Mouse (Mus musculus): ENCODE measurements around the gene Slc28a2. TPM values are rescaled to one million over a fixed set of nuclear protein-coding genes. Genes with fewer than 3 reads are reported as not detected.
"Not testable (repeated sequence)": the region's sequence is repeated elsewhere in the genome, so short reads cannot be mapped to it uniquely, and the experiment has no call there.

The Slc28a2 gene
- polyA plus RNA-seq (2012; rRNA removed), result 9.3 and 13.3 TPM in 2 replicates

DNA sequence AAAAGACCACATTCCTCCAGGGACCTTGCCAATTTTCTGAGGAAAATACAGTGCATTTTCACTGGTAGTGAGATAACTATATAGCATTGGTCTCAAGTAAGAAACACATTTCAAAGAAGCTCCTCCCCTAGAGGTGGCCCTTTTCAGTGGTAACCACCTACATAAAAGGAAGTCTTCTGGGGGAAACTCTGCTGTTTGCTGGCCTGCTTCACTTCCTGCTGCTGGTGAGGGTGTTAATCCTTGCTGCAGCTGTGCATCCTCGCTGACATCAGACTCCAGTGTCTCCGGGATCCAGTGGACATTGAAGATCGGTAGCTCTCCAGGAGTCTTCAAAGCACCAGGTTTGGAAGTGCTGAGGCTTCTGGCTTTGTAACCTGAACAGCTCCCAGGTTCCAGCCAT is at the start of gene Slc28a2:
TSS of gene Slc28a2 (plus strand) at position 278 of the 400 bp plus-strand sequence.
- not testable (repeated sequence) for DNase-seq (ENCODE audit: low read depth)

DNA sequence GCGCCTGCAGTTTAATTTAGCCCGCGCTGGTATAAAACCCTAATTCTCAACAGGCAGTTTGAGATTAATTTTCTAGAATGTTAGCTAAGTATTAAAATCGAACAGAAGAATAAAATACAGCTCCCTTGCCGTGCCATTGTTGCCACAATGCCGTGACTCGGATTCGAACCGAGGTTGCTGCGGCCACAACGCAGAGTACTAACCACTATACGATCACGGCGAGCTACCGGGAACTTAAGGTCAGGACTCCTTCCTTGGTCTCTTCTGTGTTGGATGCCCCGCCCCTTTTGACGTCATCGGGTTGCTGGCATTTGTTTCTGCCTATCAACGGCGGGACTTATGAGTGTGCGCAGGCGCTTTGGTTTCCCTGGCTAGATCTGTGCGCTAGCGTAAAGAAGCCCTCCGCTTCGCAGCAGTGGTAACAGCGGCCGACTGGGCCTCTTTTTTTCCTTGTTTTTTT is 49.0 kb upstream of the Slc28a2 start:
- no peak for DNase-seq (ENCODE audit: low read depth)

DNA sequence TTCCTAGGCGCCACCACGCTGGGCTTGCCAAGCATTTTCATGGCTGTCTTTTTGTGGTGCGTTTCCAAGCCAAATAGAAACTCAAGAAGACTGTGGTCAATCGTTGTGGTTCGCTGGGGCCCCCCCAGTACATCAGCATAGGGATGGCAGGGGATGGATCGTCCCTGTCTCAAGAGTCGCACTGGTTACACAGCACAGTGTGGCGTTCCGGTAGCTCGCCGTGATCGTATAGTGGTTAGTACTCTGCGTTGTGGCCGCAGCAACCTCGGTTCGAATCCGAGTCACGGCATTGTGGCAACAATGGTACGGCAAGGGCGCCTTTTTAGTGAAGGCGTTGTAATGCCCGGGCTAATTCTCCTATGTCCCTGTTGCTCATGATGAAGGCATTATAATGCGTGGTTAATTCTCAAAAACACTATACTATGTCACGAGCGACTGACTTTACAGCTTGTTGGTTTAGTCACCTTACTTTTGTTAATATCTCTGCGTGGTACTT is 48.5 kb upstream of the Slc28a2 start:
- no peak for DNase-seq (ENCODE audit: low read depth)

DNA sequence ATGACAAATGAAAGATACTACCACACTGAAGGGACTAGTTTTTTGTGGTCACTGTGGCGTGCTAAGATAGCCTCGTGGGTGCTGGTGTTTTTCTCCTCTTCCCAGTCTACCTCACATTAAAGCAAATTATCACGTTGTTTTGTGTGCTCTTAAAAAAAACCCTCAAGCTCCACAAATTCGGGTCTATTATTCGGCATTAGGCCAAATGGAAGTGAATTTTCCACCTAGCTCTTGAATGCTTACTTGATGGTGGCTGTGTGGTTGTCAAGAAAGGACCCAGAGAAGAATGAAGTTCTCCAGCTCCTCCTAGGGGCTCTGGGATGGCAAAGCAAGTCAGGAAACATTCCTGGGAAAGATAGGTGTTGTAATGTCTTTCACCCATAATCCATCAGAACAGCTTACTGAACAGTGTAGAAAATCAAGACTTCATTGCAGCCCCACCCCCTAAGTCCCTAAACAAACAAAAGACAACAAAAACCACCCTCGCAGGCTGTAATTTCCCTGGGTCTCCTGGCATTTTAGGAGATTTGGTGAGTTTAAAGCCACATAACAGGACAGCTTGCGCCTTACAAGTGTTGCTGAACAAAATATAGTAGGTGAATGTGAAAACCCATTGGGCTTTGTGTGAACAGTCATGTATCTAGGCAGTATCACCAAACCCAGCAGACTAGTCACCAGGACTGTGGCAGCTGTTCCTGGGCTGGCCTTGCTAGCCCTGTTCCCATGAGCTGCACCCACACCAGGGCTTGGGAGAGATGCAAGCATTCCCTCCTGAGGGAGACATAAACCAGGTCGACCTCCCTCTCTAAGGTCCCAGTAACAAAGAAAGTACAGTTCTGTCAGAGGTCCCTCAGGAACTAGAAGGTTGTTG is 47.6 kb upstream of the Slc28a2 start:
- no peak for DNase-seq (ENCODE audit: low read depth)

DNA sequence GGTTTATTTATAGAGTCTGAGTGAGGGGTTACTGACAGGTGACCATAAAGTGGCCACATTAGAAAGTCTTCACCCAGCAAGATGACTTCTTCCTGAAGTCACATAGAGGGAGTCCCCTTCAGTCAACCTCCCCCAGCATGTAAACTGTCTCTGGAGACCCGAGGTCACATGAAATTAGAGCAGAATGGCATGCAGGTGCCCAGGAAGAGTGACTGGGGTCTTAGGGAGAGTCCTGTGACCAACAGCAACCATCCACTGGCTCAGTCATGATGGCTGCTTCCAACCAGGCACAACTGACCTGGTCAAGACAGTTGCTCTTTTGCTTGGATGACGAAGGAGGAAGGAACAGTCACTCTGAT is 47.0 kb upstream of the Slc28a2 start:
- DNase-seq (ENCODE audit: low read depth), result no peak

DNA sequence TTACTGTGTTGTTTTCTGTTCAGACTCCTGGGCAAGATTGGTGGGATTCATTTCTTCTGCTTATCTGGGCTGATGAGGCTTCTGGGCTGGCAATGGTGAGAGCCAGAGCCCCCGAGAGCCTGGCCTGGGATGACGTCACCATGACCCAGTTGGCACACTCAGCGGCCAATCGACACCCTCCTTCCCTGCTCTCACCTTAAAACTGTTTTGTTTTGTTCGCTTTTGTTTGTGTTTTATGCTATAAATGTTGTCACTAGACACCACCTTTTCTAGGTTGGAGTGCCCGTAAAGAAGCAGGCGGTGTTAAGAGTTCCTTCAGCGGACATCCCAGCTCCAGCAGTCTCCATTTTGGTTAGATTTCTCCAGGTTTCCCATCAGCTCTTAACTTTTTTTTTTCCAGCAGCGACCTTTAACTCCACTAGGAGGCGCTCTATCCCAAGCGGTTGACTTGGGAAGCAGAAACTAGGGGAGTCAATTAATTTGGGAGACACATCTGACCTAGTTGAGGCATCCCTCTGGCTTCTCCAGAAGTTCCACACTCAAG is 45.4 kb upstream of the Slc28a2 start:
- DNase-seq (ENCODE audit: low read depth), result no peak

DNA sequence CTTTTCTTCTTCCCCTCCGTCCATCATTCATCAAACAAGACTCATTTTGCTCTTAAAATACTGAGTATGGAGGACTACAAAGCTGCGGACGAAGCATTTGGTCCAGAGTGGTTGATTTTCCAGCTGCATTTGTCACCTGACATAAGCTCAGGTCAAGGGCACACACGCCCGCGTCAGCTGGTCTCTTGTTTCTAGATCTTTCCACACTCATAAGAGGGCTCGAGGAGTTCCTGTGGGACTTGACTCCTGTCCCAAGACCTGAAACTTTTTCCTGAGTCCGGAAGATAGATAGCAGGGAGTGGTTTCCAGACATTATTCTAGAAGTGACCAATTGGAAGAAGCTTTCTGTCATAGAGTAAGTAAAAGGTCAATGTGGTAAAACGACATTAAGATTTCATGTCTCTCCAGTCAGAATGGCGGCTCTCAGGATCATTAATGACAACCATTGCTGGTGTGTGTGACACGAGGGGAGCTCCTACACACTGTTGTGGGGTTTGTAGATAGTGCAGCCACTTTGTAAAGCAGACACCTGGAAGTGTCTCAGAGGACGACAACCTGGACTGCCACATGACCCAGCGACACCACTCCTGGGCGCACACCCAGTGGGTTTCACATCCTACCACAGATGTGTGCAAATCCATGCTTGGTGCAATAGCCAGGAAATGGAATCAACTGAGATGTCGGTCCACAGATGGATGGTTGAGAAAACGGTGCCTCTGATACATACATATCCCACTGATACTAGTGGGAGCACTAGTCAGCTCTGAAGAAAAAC is 44.8 kb upstream of the Slc28a2 start:
- DNase-seq (ENCODE audit: low read depth), result no peak

DNA sequence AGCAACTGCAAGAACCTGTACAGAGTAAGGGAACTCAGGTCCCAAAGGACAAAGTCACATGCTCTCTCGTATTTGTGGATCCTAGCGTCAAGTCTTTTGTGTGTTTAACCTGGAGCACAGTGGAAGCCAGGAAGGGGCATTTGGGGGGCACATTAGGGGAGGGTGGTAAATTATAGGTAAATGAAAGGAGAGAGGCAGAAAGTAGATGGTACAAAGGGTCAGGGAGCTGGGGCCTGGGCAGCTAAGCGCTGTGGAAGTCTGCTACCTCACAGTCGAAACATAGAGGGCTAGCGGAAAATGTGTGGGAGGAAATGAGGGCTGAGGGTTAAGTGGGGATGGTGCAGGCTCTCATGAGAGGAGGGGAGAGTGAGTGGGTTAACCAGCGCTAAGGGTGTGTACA is 44.2 kb upstream of the Slc28a2 start:
- no peak for DNase-seq (ENCODE audit: low read depth)

DNA sequence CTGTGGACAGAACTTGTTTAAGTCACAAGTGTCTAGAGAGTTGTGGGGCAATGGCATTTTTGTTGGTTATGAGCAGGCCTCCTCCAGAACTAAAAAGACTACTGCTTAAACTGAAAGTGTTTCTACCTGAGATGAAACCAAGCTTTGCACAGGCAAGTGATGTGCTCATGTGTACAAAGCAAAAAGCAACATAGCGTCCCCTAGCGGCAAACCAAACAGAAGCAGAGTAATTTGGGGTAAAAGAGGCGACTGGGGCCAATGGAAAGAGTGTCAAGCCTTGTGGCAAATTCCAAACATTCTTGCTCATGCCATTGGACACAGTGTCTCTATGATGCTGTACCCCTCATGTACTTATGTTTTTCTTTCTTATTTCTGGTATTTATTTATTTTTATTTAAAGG is 41.2 kb upstream of the Slc28a2 start:
- DNase-seq (ENCODE audit: low read depth), result no peak

DNA sequence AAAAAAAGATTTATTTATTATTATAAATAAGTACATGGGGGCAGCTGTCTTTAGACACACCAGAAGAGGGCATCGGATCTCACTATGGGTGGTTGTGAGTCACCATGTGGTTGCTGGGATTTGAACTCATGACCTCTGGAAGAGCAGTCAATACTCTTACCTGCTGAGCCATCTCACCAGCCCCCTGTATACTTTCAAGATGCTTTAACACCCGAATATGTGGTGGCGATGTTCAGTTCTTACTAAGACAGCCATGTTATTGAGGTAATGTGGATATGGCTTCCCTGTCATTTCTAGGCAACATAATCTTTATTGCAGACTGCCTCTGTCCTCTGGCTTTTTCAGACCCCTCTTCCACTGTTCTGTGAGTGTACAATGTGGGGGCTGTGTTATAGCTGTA is 39.1 kb upstream of the Slc28a2 start:
- DNase-seq (ENCODE audit: low read depth), result not testable (repeated sequence)

DNA sequence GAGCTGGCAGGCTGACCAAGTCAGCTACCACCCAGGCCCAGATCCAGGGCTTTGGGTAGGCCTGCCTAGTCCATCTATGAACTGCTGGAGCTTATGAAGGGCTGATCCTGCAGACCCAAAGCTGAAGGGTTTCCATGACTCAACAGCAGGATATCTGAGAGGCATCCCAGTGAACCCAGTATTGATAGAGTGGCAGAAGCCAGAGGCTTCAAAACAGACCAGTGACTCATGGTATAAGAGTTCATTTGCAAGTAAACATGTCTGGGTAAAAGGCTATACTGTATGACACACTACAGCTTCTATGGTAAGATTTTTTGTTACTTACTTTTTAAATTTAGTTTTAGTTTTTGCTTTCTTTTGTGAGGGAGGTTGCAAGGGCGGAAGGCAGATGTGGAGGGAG is 30.1 kb upstream of the Slc28a2 start:
- no peak for DNase-seq (ENCODE audit: low read depth)

DNA sequence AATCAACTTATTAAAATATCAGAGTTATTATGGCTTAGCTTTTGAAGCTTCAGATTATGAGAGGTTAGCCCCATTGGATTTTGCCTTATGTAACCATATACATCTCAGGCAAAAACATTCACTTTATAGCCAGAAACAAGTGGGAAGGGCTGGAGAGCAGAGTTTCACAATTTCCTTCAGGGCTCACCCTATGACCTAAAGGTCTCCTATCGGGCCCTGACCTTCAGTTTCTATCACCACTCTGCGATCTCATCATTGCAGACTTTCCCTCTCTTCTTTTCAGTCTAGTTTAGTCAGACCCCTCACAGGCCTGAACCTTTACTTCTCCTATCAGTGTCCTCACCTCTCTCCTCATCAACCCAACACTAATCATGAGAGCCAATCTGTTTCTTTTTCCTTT is 18.7 kb upstream of the Slc28a2 start:
- DNase-seq (ENCODE audit: low read depth), result no peak

DNA sequence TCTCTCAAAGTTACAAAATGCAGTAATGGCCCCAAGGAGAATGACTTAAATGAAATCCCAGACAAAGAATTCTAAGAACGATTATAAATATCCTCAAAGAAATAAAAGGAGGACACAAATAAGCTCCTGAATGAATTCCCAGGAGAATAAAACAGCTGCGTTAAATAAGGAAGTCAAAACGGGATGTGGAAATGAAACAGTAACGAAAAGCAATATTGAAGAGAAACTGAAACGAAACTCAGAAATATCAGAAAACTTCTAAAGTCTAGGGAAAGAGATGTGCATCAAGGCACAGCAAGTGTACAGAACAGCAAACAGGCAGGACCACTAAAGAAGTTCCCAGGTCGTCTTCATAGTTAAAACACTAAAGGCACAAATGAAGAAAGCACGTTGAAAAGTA is 17.3 kb upstream of the Slc28a2 start:
- DNase-seq (ENCODE audit: low read depth), result no peak

DNA sequence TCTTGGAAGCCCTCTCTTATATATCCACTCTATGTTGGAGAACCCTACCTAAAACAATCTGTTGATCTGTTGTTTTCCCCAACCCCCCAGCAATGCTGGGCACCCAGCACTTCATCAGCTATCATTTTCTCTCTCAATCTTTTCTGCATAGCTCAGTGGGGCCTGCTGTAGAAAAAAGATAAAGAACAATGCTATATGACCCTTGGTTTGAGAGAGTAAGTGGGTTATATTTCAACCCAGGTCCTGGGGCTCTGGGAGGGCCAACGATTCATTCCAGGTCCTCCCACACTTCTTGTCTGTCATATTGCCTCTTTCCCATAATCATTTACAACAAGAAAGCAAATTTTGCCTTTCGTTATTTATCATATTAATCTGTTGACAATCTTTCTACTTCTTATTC is 368 bp downstream of the Slc28a2 start:
- not testable (repeated sequence) for DNase-seq (ENCODE audit: low read depth)

DNA sequence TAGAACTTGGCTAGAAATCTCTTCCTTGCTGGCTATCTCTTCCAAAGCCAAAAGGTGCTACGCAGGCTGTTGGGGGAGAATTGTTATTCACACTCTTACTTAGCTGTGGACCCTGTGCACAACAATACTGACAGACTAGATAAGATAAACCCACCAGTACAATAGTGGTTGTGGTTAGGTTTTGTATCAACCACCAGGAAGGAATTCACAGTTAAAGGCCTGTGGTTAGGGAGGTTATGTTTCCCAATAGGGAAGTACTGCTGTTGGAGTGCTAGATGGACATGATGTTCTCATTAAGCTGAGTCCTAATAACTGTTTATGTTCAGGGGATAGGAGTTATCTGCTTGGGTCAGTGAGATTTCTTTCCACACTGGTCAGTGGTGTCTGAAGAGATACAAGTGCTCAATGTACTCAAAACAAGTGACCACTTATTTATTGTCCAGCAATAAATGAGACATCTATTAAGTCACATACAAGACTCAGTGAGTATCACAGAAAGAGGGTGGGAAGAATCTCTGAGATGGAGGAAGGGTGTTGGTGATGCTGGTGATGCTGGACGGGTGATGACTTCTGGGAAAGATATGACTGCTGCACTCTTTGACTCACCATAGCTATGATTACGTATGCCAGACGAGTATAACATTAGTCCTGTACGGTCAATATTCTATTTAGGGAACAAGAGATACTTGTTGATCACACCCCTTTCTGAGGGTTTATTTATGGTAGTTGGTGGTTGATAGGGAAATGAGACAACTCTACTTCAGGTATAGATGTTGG is 12.6 kb downstream of the Slc28a2 start:
- not testable (repeated sequence) for DNase-seq (ENCODE audit: low read depth)

DNA sequence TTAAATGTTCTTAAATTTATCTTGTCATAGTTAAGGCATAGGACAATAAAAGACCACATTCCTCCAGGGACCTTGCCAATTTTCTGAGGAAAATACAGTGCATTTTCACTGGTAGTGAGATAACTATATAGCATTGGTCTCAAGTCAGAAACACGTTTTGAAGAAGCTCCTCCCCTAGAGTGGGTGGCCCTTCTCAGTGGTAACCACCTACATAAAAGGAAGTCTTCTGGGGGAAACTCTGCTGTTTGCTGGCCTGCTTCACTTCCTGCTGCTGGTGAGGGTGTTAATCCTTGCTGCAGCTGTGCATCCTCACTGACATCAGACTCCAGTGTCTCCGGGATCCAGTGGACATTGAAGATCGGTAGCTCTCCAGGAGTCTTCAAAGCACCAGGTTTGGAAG is 14.2 kb downstream of the Slc28a2 start:
- not testable (repeated sequence) for DNase-seq (ENCODE audit: low read depth)

DNA sequence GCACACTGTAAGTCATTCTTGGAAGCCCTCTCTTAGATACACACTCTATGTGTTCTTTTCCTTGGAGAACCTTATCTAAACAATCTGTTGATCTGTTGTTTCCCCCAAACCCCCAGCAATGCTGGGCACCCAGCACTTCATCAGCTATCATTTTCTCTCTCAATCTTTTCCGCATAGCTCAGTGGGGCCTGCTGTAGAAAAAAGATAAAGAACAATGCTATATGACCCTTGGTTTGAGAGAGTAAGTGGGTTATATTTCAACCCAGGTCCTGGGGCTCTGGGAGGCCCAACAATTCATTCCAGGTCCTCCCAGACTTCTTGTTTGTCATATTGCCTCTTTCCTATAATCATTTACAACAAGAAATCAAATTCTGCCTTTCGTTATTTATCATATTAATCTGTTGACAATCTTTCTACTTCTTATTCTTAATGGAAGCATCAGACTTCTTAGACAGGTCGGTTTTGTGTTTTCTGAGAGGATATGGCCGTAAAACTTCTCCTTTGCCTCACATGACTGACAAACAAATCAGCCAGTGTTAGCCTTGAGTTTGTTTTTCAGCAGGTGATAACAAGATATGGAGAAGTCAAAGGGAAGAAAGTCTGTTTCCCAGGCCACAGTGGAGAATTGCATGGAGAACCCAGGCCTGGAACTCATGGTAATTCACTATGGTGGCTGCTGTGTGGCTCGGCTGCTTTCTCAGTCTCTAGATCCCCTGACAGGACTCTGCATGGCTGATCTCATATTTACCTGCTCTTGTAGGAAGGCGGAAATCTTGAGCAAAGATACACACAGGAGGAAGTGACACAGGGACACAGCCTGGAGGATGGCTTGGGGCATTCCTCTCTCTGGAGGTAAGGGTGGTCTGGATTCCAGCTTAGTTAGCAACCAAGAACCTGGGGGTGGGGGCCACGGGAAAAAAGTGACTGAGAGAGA is 15.0 kb downstream of the Slc28a2 start:
- no peak for DNase-seq (ENCODE audit: low read depth)

DNA sequence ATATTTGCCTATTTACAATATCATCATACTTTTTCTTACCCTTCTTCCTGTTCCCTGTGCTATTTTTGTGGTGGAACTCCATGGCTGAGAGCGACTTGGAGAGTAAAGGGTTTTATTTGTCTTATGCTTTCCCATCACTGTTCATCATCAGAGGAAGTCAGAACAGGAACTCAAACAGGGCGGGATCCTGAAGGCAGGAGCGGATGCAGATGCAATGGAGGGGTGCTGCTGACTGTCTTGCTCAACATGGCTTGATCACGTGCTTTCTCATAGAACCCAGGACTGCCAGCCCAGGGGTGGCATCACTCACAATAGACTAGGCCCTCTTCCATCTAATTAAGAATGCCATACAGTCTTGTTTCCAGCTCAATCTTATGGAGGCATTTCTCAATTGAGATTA is 24.1 kb downstream of the Slc28a2 start:
- no peak for DNase-seq (ENCODE audit: low read depth)

DNA sequence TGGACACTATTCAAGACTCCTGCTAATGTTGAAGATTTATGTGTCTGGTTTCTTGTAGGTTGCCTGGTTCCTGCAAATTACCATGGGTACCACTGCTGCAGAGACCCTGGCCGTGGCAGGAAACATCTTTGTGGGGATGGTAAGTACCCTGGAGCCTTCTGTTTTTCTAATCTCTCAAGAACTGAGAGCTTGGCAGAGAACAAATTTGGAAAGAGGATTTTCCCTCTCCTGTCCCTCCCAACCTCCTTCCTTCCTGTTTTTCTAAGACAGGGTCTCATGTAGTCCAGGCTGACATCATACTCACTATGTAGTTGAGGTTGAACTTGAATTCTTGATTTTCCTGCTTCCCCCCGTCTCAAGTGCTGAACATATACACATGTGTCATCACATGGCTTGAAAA is 26.1 kb downstream of the Slc28a2 start:
- DNase-seq (ENCODE audit: low read depth), result no peak

DNA sequence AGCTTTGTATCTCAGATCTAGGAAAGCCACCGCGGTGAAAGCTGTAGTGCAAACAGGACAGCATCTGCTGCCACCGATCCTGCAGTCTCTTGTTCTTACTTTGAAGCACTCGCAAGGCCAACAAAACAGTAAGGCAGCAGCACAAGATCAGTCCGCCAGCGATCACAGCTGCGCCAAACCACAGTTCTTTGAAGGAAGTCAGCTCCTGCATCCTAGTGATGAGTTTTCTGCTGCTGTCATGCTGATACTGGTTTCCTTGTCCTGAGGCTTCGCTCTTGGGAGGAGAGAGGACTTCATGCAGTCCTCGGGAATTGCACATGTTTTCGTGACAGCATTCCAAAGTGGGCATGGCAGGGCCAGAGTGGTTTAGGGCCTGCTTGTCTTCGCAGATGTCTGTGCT is 40.6 kb downstream of the Slc28a2 start:
- no peak for DNase-seq (ENCODE audit: low read depth)

Measured in gonadal fat pad, adult 2 months (tissue).